Mouse (Mus musculus): ENCODE results near the gene Aprt. TPM values are rescaled to one million over a fixed set of nuclear protein-coding genes. Genes with fewer than 3 reads are reported as not detected.

Gene Aprt
- total RNA-seq, 2 experiments from 2014 or later = 72.4 to 87.2 TPM

DNA sequence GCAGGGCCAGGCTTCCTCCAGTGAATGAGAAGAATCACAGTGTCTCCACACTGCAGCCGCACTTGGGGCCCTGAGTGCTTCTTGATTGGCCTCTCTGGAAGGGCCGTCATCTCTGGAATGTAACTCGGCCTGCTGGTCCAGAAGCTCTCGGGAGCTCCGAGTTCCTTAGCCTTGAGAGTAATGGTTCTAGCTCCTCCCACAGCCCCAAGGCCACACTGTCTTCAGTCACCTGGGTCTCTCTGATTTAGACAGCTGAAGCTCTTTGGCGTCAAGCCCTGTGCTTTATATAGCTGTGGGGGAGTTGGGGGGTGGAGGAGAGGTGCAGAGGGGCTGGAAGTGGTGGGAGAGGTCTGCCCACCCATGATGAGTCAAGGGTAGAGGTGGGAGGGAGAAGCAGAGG lies 39.7 kb downstream of the Aprt start:
- DNase-seq = no peak

DNA sequence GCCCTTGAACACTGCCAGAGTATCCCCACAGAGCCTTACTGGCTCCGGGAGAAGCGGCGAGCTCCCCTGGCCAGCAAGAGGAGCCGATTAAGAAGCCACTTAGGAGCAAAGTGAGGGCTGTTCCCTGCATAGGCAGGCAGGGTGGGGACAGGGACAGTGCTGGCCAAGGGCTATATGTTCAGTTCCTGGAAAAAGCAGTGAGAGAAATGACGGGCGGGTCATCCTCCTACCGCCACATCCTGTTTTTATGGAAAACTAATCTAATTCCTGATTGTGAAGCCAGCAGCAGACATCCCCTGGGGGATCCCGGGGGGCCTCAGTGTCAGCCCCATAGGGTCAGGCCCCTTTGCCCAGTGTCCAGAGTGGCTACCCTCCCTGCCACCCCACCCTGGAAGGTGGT lies 45.4 kb downstream of the Aprt start:
- DNase-seq = no peak

DNA sequence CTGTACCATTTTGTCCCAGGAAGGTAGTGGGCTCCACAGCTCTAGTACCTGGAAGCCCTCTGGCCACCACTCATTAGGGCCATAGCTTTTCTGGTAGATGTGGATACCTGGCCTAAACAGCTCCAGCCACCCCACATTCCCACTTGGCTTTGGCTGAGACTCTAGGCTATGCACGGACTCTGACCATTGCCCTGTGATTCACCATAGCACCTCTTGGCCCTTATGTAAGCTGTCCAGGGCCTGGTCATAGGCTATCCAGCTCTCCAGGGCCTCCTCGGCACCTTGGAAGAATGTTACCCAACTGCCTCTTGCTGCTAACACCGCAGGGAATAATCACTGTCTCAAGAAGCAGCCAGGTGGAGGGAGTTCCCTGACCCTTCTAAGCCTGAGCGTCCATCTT lies 47.5 kb downstream of the Aprt start:
- DNase-seq = no peak

DNA sequence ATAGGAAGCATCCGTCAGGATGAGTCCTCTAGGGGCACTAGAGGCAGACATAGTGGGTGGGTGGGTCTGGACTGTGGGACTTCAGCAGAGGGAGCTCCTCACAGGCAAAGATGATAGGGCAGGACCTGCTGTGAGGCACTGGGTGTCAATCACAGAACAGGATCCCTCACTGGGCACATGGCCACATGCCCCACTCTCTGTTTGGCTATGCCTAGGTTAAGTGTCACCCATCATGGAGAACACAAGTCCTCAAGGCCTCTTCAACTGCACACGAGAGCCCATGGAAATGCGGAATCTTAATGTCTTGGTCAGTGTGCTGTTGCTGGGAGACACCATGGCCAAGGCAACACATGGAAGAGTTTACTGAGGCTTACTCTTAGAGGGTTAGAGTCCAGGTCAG lies 48.8 kb downstream of the Aprt start:
- DNase-seq = no peak

DNA sequence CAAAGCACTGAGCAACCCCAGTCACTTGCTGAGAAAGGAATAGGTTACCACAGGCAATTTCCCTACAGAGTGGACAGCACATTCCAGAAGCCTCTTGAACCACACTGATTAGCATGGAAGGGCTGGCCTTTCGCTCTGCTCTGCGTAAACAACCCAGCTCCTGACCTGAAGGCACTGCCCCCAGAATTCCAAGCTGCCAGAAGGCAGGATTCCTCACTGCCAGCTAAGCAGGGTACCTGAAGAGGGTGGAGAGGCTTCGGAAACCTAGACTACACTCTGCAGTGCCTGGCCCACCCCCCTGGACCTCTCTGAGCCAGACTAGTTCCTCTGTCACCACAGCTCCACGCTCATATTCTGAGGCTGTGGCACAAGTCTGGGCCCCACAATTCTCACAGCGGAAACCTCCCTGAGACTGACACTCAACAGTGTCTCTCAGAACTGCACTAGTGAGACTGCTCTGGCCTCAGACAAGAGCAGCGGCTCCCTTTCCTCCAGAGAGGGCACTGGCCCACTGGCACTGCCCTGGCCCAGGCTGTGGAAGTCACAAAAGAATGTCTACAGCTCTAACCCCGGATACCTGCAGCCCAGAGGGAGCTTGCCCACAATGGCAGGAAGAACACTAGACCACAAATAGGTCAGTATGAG lies 50.1 kb downstream of the Aprt start:
- DNase-seq = no peak

DNA sequence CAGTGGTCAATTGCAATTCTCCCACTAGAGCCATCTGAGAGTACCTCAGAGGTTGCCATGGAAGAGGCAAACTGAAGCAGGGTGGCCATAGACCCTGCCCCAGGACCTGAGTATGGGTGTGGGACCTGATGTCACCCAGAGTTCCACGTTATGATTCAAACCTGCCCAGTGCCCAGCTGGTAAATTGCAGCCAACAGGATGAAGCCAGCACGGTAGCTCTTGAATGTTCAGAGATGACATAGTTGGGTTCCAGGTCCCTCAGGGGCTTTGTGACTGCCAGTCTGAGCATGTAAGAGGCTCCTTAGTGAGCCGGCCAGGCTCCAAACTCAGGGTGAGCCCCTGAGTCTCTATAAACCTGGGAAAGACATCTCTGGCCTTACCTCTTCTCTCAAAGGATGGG lies 50.6 kb downstream of the Aprt start:
- no peak for DNase-seq

DNA sequence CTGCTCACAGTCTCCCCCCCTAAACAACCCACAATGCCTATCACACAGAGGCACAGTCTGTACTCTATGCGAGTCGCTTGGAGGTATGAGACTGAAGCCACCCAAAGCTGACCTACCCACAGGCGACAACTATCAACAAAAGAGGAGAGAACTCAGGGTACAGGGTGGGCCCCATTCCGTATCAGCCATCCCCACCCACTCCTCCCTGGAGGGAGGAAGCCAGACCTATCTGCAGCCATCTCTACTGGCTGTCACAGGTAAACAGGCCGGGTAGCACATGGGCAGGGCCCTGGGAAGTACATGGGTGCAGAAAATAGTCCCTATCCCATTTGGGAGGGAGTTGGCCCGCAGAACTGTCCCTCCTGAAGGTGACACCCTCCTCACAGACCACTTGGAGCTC lies 51.7 kb downstream of the Aprt start:
- no peak for DNase-seq

Small RNAs within 50 kb of the gene (microRNA-seq; reads per million reads assigned to microRNA genes)
- not detected for gene Mir6396

Other genes starting within 250 kb of the Aprt start
- not detected for gene Trhr2, start 216.2 kb downstream of the Aprt start, total RNA-seq (2021)
- 10 to 100 TPM; 40.1 to 42.7 TPM for gene Zc3h18, start 200.3 kb downstream of the Aprt start, total RNA-seq (2021)
- not detected for gene Il17c, start 154.9 kb downstream of the Aprt start, total RNA-seq (2021)
- gene Cyba, start 144.0 kb downstream of the Aprt start, total RNA-seq (2021) = 10 to 100 TPM; 25.6 to 36.8 TPM
- gene Mvd, start 133.5 kb downstream of the Aprt start, total RNA-seq (2021) = 10 to 100 TPM; 23.2 to 30.3 TPM
- gene Snai3, start 116.2 kb downstream of the Aprt start, total RNA-seq (2021) = not detected
- gene Rnf166, start 100.8 kb downstream of the Aprt start, total RNA-seq (2021) = 10 to 100 TPM; 37.3 to 59.9 TPM
- gene Ctu2, start 100.8 kb downstream of the Aprt start, total RNA-seq (2021) = 10 to 100 TPM; 20.0 to 29.1 TPM
- gene Piezo1, start 25.6 kb downstream of the Aprt start, total RNA-seq (2021) = 10 to 100 TPM; 19.5 to 24.7 TPM
- 1 to 10 TPM; 8.7 to 9.1 TPM for gene Cdt1, start 8.9 kb downstream of the Aprt start, total RNA-seq (2021)
- gene Galns, start 34.6 kb upstream of the Aprt start, total RNA-seq (2021) = 1 to 10 TPM; 6.0 to 6.8 TPM
- gene Trappc2l, start 34.7 kb upstream of the Aprt start, total RNA-seq (2021) = 10 to 100 TPM; 49.9 to 64.4 TPM
- gene Pabpn1l, start 45.8 kb upstream of the Aprt start, total RNA-seq (2021) = not detected
- 10 to 100 TPM in 1 of 2 experiments, 1 to 10 TPM in 1; 8.7 to 13.7 TPM for gene Cbfa2t3, start 122.2 kb upstream of the Aprt start, total RNA-seq (2021)
- 10 to 100 TPM; 41.1 TPM for gene Acsf3, start 198.6 kb upstream of the Aprt start, total RNA-seq (2021)